Mouse (Mus musculus) layer of hippocampus, postnatal 10 days (tissue): ENCODE results near the gene Prelp. TPM values are rescaled to one million over a fixed set of nuclear protein-coding genes. Genes with fewer than 3 reads are reported as not detected.

Source experiments
- DNase-seq, 2 experiments: peaks; one replicate each; pipeline ENCODE4 v3.0.0; 2021; ENCODE audit warnings: low spot score in 2 of 2
- total RNA-seq, 2 experiments: library from RNA; stranded (reverse); gene quantifications; 2 replicates each; pipeline ENCODE4 v1.2.3; 2021

The Prelp gene
- total RNA-seq, 2 experiments from 2014 or later, result 4.1 to 4.6 TPM

GRCm38 (mm10) chr1:133861028-133861427 is 60.2 kb downstream of the Prelp start:
- no peak for DNase-seq

Other genes with a start within 250 kb of the Prelp start
- under 1 TPM in 1 of 2 experiments, not detected in 1; 0.29 TPM for gene Lax1, start 231.3 kb downstream of the Prelp start, total RNA-seq
- gene Atp2b4, start 120.4 kb downstream of the Prelp start, total RNA-seq, result 100 to 1,000 TPM; 102 to 107 TPM
- 1 to 10 TPM in 1 of 2 experiments, under 1 TPM in 1; 0.94 to 1.1 TPM for gene Optc, start 13.4 kb downstream of the Prelp start, total RNA-seq
- 1 to 10 TPM; 5.3 to 9.5 TPM for gene Fmod, start 115.8 kb upstream of the Prelp start, total RNA-seq
- 10 to 100 TPM; 13.1 to 14.3 TPM for gene Btg2, start 157.7 kb upstream of the Prelp start, total RNA-seq
- gene Chit1, start 189.8 kb upstream of the Prelp start, total RNA-seq, result under 1 TPM; 0.51 to 0.53 TPM